Mouse (Mus musculus) MEL (cell line): ENCODE measurements around the gene Car2. TPM values are rescaled to one million over a fixed set of nuclear protein-coding genes. Genes with fewer than 3 reads are reported as not detected.

ENCODE experiments used
- DNase-seq: peaks from one replicate; pipeline ENCODE4 v3.0.0; 2011; ENCODE audit warnings: low read depth, low spot score
- H3K27ac ChIP-seq: 2 replicates; pipeline ENCODE4 v1.5.1; 2012; ENCODE audit warnings: low read depth, mild to moderate bottlenecking, control low read depth, low read length, moderate library complexity; ENCODE audit not compliant: control insufficient read depth
- H3K27me3 ChIP-seq, 2 experiments: fragments of 150-350 bp in 1 of 2; sonication (generic) in 1 of 2; 2 replicates each; pipeline ENCODE4 v1.6.1; 2012; ENCODE audit warnings: low read length in 2 of 2, mild to moderate bottlenecking in 2 of 2, improper control_type of control experiment in 1 of 2, moderate library complexity in 1 of 2; ENCODE audit not compliant: insufficient read depth in 2 of 2, control insufficient read depth in 1 of 2
- H3K36me3 ChIP-seq, 2 experiments: 2 replicates each; pipeline ENCODE4 v1.6.1; 2012 to 2014; ENCODE audit warnings: low read length in 2 of 2, improper control_type of control experiment in 1 of 2, inconsistent platforms in 1 of 2, mild to moderate bottlenecking in 1 of 2; ENCODE audit not compliant: insufficient read depth in 2 of 2, control insufficient read depth in 1 of 2
- H3K4me1 ChIP-seq, 2 experiments: fragments of 150-350 bp in 1 of 2; sonication (generic) in 1 of 2; 2 replicates each; pipeline ENCODE4 v1.6.1; 2012; ENCODE audit warnings: low read length in 2 of 2, improper control_type of control experiment in 1 of 2, mild to moderate bottlenecking in 1 of 2; ENCODE audit not compliant: insufficient read depth in 2 of 2, control insufficient read depth in 1 of 2
- H3K4me3 ChIP-seq, 2 experiments: fragments of 150-350 bp in 1 of 2; sonication (generic) in 1 of 2; 2 replicates each; pipeline ENCODE4 v1.5.1; 2012; ENCODE audit warnings: low read depth in 2 of 2, low read length in 2 of 2, mild to moderate bottlenecking in 2 of 2, moderate library complexity in 2 of 2, control low read depth in 1 of 2, improper control_type of control experiment in 1 of 2; ENCODE audit not compliant: control insufficient read depth in 1 of 2, insufficient read depth in 1 of 2
- H3K79me2 ChIP-seq: 2 replicates; pipeline ENCODE4 v1.6.1; 2012; ENCODE audit warnings: mild to moderate bottlenecking, low read length, moderate library complexity; ENCODE audit not compliant: control insufficient read depth, poor library complexity, insufficient read depth
- H3K9ac ChIP-seq: 2 replicates; pipeline ENCODE4 v1.6.1; 2012; ENCODE audit warnings: low read depth, mild to moderate bottlenecking, control low read depth, low read length, moderate library complexity; ENCODE audit not compliant: control insufficient read depth, poor library complexity, severe bottlenecking
- H3K9me3 ChIP-seq: fragments of 150-350 bp; sonication (generic); replicated peaks from 2 replicates; pipeline ENCODE4 v1.6.1; 2012; ENCODE audit warnings: mild to moderate bottlenecking, low read length, improper control_type of control experiment, moderate library complexity; ENCODE audit not compliant: insufficient read depth
- BHLHE40 ChIP-seq: IDR thresholded peaks from 2 replicates; pipeline ENCODE4 v1.6.1; 2012; ENCODE audit warnings: low read depth, mild to moderate bottlenecking, inconsistent platforms, low read length, improper control_type of control experiment, borderline replicate concordance
- E2F4 ChIP-seq: IDR thresholded peaks from 2 replicates; pipeline ENCODE4 v1.6.1; 2011; ENCODE audit warnings: low read depth, low read length, improper control_type of control experiment, borderline replicate concordance
- GABPA ChIP-seq: IDR thresholded peaks from 2 replicates; pipeline ENCODE4 v1.6.1; 2012; ENCODE audit warnings: low read depth, mild to moderate bottlenecking, inconsistent platforms, low read length, improper control_type of control experiment, moderate library complexity
- GATA1 ChIP-seq: IDR thresholded peaks from 2 replicates; pipeline ENCODE4 v1.6.1; 2011; ENCODE audit warnings: low read depth, low read length, improper control_type of control experiment
- HCFC1 ChIP-seq: IDR thresholded peaks from 2 replicates; pipeline ENCODE4 v1.6.1; 2012; ENCODE audit warnings: low read depth, mild to moderate bottlenecking, inconsistent platforms, low read length, improper control_type of control experiment, moderate library complexity
- KAT2A ChIP-seq: conservative IDR thresholded peaks from 2 replicates; pipeline ENCODE4 v1.6.1; 2012; ENCODE audit warnings: low read depth, low read length, improper control_type of control experiment, inconsistent platforms
- MAZ ChIP-seq: IDR thresholded peaks from 2 replicates; pipeline ENCODE4 v1.6.1; 2012; ENCODE audit warnings: low read depth, mild to moderate bottlenecking, inconsistent platforms, low read length, improper control_type of control experiment
- MEF2A ChIP-seq: IDR thresholded peaks from 2 replicates; pipeline ENCODE4 v1.6.1; 2014; ENCODE audit warnings: low read depth, mild to moderate bottlenecking, inconsistent platforms, low read length, improper control_type of control experiment; ENCODE audit not compliant: poor library complexity, insufficient replicate concordance, severe bottlenecking; ENCODE audit errors: extremely low read depth
- MXI1 ChIP-seq: IDR thresholded peaks from 2 replicates; pipeline ENCODE4 v1.6.1; 2011; ENCODE audit warnings: mild to moderate bottlenecking, low read depth, low read length, improper control_type of control experiment
- MYC ChIP-seq: IDR thresholded peaks from 2 replicates; pipeline ENCODE4 v1.6.1; 2011; ENCODE audit warnings: low read depth, mild to moderate bottlenecking, low read length, improper control_type of control experiment, moderate library complexity
- RAD21 ChIP-seq: IDR thresholded peaks from 2 replicates; pipeline ENCODE4 v1.6.1; 2011; ENCODE audit warnings: mild to moderate bottlenecking, low read depth, low read length, improper control_type of control experiment
- TAL1 ChIP-seq: IDR thresholded peaks from 2 replicates; pipeline ENCODE4 v1.6.1; 2012; ENCODE audit warnings: mild to moderate bottlenecking, inconsistent platforms, low read length, moderate library complexity, mixed read lengths
- TCF12 ChIP-seq: IDR thresholded peaks from 2 replicates; pipeline ENCODE4 v1.6.1; 2014; ENCODE audit warnings: low read depth, mild to moderate bottlenecking, inconsistent platforms, low read length, improper control_type of control experiment, moderate library complexity
- USF1 ChIP-seq: IDR thresholded peaks from 2 replicates; pipeline ENCODE4 v1.6.1; 2014; ENCODE audit warnings: low read depth, mild to moderate bottlenecking, inconsistent platforms, low read length, improper control_type of control experiment, moderate library complexity
- ZKSCAN1 ChIP-seq: IDR thresholded peaks from 2 replicates; pipeline ENCODE4 v1.6.1; 2012; ENCODE audit warnings: low read depth, mild to moderate bottlenecking, inconsistent platforms, low read length, improper control_type of control experiment, moderate library complexity
- ZNF384 ChIP-seq: IDR thresholded peaks from 2 replicates; pipeline ENCODE4 v1.6.1; 2012; ENCODE audit warnings: low read depth, mild to moderate bottlenecking, inconsistent platforms, low read length, improper control_type of control experiment
- polyA plus RNA-seq, 2 experiments: library from polyadenylated mRNA; stranded (reverse) in 1 of 2; unstranded in 1 of 2; fragments of >175 nt in 1 of 2; fragments of >200 nt in 1 of 2; gene quantifications; 2 replicates each; pipeline versions ENCODE4 v1.2.1 to v1.2.4; 2012; ENCODE audit warnings: low replicate concordance in 2 of 2, low read depth in 1 of 2; ENCODE audit not compliant: insufficient read length in 2 of 2, insufficient read depth in 1 of 2, missing spikeins in 1 of 2
- total RNA-seq: library from RNA; depleted of rRNA; stranded (reverse); fragments of 300-350 nt; gene quantifications from 2 replicates; pipeline ENCODE4 v1.2.3, GENCODE M21; 2012

Car2 gene
- total and polyA plus RNA-seq, 3 experiments, result 109 to 397 (median 369) TPM

GRCm38 (mm10) chr3:14854446-14854845, 31.6 kb upstream of the Car2 start:
- no peak overlapping the region for H3K4me3 ChIP-seq
- TF ChIP-seq KAT2A (no peak), HCFC1 (no peak), BHLHE40 (no peak), GATA1 (no peak), TAL1 (no peak)
- no peaks in the 10 kb centered on the region for H3K79me2 ChIP-seq
- H3K9me3 ChIP-seq, result no peaks in the 10 kb centered on the region
- no peak overlapping the region for H3K9ac ChIP-seq
- H3K4me1 ChIP-seq, result no peaks in the 10 kb centered on the region
- no peaks in the 10 kb centered on the region for H3K27me3 ChIP-seq
- no peaks in the 10 kb centered on the region for H3K36me3 ChIP-seq
- DNase-seq, result no peak
- no peak overlapping the region for H3K27ac ChIP-seq

- H3K36me3 ChIP-seq, result no peaks in the 10 kb centered on the region
- no peaks in the 10 kb centered on the region for H3K27me3 ChIP-seq
- TF ChIP-seq MAZ, result no peak
- no peak for TF ChIP-seq GABPA
- no peak for TF ChIP-seq E2F4
- TF ChIP-seq MXI1, result no peak
- no peak for TF ChIP-seq USF1
- no peak for TF ChIP-seq KAT2A
- TF ChIP-seq MYC, result no peak
- no peak for TF ChIP-seq TCF12
- TF ChIP-seq GATA1, result no peak
- no peak for TF ChIP-seq ZNF384
- no peak for TF ChIP-seq MEF2A
- TF ChIP-seq ZKSCAN1, result no peak
- H3K79me2 ChIP-seq, result no peaks in the 10 kb centered on the region; the same call in 1 of the 2 replicates
- H3K4me1 ChIP-seq, result no peaks in the 10 kb centered on the region
- H3K9ac ChIP-seq, result no peak overlapping the region
- H3K9me3 ChIP-seq, result no peaks in the 10 kb centered on the region
- H3K27ac ChIP-seq, result no peak overlapping the region
- no peak for DNase-seq
- H3K4me3 ChIP-seq, result no peak overlapping the region
Observed at GRCm38 (mm10) chr3:14857874-14858273, 28.2 kb upstream of the Car2 start.

- no peaks in the 10 kb centered on the region; the same call in 1 of the 2 replicates for H3K79me2 ChIP-seq
- TF ChIP-seq RAD21 (no peak), BHLHE40 (no peak), GATA1 (no peak), HCFC1 (no peak)
- TF ChIP-seq, all 39 proteins: peak for 0
- Histone ChIP-seq H3K9ac (no peak overlapping the region), H3K27me3 (no peaks in the 10 kb centered on the region), H3K4me3 (no peak overlapping the region), H3K4me1 (no peaks in the 10 kb centered on the region), H3K27ac (no peak overlapping the region), H3K9me3 (no peaks in the 10 kb centered on the region), H3K36me3 (no peaks in the 10 kb centered on the region)
- DNase-seq, result no peak
Observed at GRCm38 (mm10) chr3:14860291-14860690, 25.8 kb upstream of the Car2 start.
